Mouse (Mus musculus) ZHBTc4 (cell line): ENCODE measurements around the gene Ankrd54.
"Not testable (repeated sequence)": the region's sequence is repeated elsewhere in the genome, so short reads cannot be mapped to it uniquely, and the experiment has no call there.

ENCODE experiments used
- DNase-seq: peaks from one replicate; pipeline ENCODE4 v3.0.0-alpha.2; 2011; ENCODE audit warnings: low read depth, low spot score

The Ankrd54 gene

DNA sequence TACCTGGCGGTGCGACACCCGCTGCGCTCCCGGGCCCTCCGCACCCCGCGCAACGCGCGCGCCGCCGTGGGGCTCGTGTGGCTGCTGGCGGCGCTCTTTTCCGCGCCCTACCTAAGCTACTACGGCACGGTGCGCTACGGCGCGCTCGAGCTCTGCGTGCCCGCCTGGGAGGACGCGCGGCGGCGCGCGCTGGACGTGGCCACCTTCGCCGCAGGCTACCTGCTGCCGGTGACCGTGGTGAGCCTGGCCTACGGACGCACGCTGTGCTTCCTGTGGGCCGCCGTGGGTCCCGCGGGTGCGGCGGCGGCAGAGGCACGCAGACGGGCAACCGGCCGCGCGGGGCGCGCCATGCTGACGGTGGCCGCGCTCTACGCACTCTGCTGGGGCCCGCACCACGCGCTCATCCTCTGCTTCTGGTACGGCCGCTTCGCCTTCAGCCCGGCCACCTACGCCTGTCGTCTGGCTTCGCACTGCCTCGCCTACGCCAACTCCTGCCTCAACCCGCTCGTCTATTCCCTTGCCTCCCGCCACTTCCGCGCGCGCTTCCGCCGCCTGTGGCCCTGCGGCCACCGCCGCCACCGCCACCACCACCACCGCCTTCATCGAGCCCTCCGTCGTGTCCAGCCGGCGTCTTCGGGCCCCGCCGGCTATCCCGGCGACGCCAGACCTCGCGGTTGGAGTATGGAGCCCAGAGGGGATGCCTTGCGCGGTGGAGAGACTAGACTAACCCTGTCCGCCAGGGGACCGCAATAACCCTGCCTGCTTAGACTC is 19.8 kb downstream of the Ankrd54 start:
- DNase-seq = peak; percentile 69

DNA sequence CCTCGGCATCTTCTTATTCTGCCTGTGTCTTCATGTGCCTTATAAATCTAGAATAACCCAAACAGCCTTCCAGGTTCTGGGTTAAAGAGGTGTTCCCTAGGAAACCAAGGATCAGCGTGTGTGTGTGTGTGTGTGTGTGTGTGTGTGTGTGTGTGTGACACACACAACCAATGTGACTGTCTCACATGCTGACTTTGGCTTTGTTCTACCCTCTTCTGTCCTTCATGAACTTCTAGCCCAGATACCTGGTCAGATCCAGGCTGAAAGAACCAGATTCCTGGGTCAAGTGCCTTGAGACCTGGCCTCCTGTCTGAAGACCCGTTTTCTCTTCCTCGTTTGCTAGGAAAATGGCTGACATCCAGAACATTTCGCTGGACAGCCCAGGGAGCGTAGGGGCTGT is 21.1 kb downstream of the Ankrd54 start, which contains the start of gene Galr3:
TSS of gene Galr3 (plus strand) at position 301 of the 400 bp plus-strand sequence.
- DNase-seq = no peak

DNA sequence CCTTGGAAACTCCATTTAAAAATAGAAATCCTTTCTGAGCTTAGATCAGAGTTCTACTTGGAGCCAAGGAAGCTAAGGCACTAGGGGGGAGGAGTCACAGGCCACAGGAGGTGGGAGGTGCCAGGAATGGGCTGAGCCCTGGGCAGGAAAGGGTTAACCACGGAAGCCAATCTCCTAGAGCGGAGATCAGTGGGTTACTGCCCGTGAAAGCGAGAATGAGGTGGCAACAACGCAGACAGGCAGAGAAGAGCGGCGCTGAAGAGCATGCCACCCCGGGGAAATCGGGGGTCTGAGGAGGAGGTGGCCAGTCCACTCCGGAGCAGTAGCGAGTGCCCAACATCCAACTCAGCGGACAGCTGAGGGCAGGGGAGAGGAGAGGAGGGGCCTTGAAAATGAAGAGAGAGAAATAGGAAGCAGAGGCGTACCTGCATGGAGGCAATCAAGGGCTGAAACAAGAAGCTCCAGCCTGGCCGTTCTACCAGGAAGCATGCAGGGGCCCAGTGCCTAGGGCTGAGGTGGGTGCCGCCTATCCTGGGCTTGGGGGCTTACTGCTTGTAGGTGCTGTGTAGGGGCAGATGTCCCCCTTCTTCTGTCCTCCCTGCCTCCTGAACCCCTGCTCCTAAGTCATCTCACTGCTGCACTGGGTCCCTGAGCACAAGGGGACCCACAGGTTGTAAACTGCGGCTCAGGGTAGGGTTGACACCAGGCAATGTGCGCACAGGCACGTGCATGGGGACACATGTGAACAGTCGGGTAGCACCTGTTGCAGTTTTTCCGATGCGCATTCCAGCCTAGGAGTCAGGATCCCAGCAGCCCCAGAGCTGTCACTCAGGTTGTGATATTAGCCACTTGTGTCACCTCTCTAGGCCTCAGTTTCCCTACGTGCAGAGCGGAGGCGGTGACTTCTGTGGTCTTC is 21.9 kb downstream of the Ankrd54 start:
- DNase-seq = peak; percentile 47

DNA sequence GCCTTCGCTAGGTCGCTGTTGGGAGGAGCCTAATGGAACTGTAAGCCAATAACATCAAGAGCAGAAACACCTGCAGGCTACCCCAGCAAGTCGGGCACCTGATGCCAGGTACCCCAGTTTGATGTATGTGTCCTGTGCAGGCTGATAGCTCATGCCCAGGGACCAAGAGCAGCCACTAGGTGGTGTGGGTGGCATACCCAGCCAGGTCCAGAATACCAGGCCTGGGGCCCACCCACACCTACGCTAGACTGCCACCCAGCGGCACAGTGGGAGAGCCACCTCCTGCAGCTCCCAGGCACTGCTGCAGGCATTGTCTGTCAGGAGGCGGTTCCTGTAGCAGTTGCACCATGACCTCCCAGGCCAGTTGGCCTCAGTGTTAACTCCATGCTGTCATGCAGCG is 23.8 kb downstream of the Ankrd54 start:
- peak; percentile 91 for DNase-seq

DNA sequence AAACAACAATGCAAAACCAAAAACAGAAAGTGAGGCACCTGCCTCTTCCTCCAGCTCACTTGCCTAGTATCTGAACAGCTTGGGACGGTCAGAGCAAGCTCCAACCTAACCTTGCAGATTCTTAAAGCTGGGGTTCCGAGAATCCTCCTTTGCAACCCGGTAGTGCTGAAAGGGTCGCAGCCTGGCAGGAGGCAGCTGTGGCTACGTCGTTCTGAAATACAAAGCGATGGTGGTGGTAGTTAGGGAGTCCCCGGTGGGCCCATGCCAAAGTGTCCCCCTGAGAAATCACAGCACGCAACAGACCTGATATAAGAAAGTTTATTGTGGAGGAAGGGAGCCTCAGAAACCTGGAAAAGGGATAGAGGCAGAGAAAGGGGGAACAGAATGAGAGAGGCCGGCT is 24.4 kb downstream of the Ankrd54 start:
- DNase-seq = no peak

DNA sequence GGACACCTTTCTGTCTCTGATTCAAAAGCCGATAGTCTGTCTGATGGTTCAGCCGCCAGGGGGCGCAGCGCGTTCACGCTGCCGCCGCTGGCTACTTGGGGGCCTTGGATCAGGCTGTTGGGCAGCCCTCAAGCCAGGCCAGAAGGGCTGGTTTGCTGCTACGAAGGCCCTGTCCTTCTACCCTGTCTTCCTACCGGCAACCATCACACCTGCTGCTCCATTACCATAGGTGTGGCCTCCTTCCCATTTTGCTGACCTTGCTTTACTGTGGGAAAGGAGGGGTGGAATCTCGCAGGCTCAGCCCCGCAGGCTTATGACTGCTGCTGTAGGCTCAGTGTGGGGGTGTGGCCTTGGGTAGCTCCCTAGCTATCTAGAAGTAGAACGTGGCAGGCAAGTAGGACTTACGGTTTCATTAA is 24.8 kb downstream of the Ankrd54 start:
- peak; percentile 91 for DNase-seq

DNA sequence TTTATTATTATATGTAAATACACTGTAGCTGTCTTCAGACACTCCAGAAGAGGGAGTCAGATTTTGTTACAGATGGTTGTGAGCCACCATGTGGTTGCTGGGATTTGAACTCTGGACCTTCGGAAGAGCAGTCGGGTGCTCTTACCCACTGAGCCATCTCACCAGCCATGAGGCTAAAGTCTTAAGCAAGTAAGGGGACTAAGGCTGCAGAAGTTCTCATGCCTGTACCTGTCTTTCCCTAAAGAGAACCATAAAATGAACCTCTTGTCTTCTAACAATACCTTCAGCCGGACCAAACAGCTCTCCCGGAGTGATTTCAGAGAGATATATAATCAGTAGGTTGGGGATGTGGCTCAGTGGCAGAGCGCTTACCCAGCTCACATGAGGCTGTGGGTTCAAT is 30.8 kb downstream of the Ankrd54 start:
- not testable (repeated sequence) for DNase-seq

DNA sequence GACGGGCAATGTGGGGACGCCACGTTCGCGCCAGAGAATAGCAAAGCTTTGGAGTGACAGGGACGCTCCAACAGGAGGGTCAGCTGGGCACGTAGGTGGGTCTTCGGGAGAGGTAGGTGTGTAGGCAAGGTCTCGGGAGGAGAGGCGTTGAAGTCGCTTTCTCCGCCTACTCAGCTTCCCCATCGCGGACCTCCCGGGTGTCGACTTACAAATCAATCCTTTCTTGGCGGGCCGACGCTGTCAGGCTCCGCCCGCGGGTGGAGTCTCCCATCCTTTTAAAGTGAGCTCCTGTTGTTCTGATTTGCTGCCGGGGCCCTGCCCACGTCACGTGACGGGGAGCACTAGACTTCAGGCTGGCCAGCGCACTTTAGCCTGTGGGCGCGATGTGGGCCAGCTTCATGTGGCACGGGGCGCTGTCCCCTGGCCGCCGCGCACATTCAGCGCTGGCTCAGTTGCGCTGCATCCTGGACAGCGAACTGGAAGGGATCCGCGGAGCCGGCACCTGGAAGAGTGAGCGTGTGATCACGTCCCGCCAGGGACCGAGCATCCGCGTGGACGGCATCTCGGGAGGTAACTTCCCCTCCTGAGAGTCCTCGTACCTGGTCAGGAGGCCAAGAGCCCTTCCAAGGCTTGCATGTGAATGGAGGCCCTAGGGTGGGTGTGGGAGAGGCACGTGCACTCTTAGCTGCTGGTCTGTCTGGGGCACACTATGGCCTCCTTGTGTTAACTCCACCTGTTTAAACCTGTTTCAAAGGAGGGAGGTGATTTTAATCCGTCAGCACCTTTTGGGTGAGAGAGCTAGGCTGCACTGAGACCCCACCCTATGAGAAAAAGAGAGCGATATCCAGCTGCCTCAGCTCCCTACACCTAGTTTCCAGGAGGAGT is 31.9 kb downstream of the Ankrd54 start:
- peak; percentile 98 for DNase-seq

DNA sequence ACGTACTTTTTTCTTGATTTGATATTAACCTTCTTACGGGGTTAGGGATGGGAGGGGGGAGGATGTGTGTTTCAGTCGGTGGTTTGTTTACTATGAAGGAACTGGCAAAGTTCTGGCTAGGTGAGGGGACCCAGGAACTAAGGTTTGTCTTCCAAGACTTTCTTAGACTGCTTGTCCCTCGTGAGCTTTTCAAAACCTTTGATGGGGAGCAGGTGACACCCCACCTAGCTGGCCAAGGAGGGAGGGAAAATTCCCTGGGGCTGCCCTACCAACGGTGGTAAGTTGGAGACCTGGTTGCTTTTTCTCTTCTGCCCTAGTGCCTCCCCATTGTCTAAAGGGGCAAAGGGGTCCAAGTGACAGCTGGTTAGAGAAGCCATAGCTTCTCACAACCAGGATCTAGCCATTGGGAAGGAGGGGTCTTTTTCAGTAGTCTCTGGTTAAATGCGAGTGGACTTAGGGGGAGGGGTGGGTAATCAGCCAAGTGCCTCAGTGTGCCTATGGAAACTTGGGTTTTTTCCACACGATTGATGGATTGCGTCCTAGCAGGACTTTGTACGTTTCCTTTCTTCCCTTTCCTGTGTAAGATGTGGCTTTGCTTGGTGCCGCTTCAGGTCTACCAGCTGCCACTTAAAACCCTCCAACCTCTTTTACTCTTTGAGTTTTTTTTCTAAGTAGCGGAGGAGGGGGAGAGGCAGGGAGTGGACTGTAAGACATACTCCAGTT is 33.0 kb downstream of the Ankrd54 start:
- DNase-seq = no peak

DNA sequence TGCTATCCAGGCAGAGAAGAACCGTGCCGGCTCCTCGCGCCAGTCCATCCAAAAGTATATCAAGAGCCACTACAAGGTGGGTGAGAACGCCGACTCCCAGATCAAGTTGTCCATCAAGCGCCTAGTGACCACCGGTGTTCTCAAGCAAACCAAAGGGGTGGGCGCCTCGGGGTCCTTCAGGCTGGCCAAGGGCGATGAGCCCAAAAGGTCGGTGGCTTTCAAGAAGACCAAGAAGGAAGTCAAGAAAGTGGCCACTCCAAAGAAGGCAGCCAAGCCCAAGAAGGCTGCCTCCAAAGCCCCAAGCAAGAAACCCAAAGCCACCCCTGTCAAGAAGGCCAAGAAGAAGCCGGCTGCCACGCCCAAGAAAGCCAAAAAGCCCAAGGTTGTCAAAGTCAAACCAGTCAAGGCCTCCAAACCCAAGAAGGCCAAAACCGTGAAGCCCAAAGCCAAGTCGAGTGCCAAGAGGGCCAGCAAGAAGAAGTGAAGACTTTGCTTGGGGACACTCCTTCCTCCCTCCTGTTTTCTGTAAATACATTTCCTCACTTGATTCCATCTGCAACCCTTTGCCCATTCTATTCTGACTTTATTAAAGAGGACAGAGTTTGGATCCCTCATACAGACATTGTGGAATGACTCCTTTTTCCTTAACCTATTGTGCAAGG is 33.7 kb downstream of the Ankrd54 start:
- no peak for DNase-seq

DNA sequence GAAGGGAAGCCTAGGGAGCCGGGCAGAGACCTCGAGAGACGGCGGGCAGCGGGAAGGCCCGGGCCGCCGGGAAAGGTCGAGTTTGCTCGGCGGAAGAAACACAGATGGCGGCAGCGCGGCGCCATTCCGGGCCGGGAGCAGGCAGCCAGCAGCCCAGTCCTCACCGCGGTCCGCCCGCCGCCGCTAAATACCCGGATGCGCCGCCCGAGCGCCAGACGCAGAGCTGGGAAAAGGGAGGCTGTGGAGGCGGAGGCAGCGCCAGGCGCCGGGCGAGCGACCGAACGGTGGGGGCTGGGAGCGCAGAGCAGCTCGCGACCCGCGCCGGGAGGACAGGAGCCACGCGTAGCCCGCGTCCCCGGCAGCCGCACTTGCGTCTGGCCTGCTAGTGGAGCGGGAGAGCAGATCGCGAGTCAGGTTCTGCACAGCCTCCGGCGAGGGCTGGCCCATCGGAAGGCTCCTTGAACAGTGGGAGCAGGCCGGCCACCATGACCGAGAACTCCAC is 34.4 kb downstream of the Ankrd54 start, which contains the start of gene H1f0:
TSS of gene H1f0 (plus strand) at position 214 of the 502 bp plus-strand sequence.
- peak; percentile 94 for DNase-seq

DNA sequence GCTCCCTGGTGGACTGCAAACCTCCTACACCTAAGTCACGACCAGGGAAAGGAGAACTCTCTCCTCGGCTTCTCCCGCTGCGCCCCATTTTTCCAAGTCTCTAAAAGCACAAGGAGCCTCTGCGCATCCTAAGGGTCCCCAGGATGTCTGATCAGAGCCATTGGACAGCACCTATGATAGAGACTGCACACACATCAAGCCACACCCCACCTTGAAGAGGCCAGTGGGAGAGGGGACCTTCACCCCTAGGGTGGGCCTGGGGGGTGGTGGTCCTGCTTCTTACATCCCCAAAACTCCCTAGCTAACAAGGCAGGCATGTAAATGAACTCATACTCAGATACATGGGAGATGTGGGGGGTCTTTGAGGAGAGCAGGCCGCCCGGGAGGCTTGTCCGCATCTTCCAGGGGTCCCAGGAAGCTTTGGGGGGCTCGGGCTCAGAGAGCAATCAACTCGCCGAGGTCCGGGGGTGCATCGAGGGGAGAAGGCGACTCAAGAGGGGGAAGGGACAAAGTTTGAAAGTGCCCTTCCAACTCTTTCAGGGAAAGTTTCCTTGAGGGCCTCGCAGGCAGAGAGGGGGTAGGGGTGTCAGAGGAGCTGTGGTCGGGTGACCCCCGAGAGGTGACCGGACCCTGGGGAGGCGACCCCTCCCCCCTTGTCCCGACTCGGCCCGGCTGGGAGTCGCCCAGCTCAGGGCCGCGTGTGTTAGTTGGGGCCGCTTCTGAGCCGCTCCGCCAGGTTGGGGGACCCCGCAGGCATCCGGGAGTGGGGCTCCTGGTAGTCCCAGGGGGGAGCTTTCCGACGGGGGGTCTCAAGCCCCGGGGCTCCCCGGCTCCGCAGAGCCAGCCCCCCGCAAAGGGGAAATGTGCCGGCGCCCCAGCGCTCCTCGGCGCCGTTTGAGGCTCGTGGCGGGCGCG is 35.1 kb downstream of the Ankrd54 start:
- DNase-seq = no peak

DNA sequence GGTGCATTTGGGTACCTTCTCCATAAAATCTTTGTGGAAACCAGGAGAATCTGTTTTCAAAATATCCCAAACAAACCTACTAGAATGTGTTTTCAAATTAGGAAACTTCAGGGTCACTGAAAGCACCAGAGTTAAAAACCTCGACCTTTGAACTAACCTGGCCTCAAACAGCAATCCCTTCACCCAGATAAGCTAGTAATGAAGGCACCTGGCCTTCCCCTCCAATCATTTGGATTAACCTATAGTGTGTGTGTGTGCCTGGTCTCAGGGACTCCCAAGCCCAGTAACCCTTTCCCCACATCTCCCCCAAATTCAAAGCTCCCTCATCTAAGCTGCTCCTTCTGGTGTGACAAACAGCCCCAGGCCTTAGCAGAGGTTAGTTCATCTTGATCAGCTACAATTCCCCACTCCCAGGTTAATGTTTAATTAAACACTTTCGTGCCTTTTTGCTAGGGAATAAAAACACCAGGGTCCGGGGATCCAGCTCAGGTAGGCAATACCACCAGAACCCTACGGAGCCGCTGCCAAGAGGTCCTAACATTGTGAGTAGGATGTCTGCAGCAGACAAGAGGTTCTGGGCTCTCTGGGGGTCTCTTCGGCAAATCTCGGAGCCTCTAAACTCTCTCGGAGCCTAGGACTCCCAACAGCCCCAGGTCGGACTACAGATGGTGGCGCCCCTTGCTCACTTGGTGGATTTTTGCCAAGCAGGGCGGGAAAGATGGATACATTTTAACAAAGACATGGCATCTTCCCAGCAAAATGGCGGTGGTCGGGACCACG is 36.0 kb downstream of the Ankrd54 start:
- DNase-seq = no peak

DNA sequence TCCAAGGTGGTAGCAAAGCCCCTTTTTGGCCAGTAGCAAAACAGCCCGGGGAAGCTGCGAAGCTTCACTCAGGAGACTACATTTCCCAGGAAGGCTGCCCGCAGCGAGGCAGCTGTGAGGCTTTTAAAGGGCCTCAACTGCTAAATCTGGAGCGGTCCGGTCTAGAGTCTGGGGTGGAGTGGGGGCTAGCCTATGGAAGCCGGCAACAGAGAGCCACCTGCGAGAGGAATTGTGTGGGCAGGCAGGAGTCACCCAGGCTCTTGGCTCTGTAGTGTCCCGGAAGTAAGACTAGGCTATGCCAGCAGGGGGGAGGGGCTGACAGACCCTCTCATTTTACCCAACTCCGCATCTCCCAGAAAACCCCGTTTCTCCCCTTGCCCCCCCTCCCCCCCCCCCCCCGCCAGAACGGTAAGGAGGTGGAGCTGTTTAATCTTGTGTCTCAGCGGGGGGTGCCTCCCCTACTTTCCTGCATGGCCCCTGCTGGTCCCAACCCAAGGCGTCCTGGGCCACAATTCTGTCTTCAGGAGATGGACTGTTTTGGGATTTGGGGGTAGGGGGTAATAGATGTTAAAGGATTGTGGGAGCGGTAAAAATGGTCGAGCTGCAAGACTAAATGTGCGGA is 36.9 kb downstream of the Ankrd54 start:
- peak; percentile 74 for DNase-seq

DNA sequence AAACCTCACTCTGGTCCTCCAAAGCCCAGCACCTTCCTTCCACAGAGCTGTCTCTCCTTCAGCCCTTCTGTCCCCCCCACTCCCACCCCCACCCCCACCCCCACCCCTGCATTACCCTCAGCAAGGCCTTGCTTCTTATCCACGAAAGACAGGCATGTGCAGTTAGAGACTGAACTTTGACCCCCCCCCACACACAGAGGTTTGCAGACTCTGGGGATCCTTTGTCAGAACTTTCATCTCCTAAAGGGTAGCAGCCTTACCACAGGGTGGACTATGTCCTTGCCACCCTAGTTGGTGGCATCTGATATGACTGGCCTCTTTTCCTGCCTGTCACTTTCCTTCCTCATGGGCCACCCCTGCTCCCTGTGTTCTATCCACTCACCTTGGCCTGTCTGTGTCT is 39.3 kb downstream of the Ankrd54 start:
- DNase-seq = no peak

DNA sequence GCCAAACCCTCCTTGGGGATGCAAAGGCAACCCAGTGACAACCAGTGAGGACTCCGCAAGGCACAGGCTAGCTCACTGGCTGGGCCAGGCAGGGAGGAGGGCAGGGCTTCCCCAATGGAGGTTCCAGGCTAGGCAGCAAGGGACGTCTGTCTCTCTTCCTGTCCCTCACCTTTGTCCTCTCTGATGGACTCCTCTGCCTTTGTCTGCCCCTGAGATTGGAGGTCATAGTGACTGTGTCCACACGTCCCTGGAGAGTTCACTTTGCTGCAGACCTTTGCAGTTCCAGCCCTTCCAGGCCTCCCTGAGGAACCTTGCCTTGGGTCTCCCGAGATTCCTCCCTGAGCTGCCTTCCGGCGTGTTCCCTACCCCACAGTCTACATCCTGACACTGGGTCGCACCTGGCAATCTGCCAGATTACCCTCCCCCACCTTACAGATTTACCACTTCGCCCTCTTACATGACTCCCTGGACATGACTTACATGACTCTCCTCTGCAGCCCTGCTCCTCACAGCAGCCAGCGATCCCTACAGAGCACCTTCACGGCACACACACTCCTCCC is 39.9 kb downstream of the Ankrd54 start:
- no peak for DNase-seq

DNA sequence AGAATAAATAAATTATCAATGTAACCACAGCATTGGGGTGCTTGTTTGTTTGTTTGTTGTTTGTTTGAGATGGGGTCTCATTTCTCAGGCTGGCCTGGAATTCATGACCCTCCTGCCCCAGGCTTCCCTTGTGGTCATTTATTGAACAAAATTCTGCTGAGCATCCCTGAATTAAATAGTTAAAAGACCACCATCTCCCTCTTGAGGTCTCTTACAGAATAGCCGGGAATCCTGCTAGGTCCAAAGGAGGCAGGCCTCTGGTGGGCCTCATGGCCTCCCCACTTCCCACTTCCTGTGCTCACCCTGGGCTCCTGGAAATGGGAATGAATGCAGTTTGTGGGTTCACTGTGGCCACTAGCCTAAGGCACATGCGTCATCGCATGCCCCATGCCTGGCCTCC is 43.8 kb downstream of the Ankrd54 start:
- no peak for DNase-seq
